Mouse (Mus musculus): ENCODE measurements around the gene Csrnp1.

DNA sequence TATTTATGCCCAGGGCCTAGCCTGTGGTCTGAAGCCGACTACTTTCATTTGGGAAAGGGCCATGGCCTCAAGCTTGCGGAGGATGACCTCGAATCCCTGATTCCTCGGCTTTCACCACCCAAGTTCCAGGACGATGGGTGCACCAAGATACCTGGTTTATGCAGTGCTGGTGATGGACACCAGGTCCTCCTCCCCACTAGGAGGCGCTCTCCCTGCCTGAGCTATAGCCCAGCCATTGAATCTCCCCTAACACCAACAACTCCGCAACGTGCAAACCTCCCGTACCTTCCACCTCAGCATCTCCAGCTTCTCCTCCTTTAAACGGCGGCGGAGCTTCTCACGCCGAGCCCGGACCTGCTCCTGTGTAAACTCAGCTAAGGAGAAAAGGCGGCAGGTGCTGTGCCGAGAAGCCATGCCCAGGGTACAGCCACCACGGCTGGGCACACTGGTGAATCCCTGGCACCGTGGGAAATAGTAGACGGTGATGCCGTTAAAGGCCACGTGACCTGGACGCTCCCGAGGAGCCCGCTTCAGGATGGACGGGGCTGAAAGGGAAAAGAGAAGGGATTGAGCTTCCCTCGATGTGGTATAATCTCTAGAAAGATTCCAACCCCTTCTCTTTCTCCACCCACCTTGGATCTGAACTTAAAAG is 10.5 kb downstream of the Csrnp1 start:
- TF ChIP-seq POLR2A (IDR thresholded peaks at IDR 0.05; ENCODE audit: borderline replicate concordance, control insufficient read depth, low read depth, low read length): no peak
- TF ChIP-seq CTCF (IDR thresholded peaks at IDR 0.05; ENCODE audit: control insufficient read depth, insufficient read depth, low read length): peak; percentile 79

Measured in bone marrow, adult 2 months (tissue).